Mouse (Mus musculus): ENCODE data around the gene Serpina6. TPM values are rescaled to one million over a fixed set of nuclear protein-coding genes. Genes with fewer than 3 reads are reported as not detected.

The Serpina6 gene
- polyA plus RNA-seq, 1 experiment from 2014 or later: not detected

DNA sequence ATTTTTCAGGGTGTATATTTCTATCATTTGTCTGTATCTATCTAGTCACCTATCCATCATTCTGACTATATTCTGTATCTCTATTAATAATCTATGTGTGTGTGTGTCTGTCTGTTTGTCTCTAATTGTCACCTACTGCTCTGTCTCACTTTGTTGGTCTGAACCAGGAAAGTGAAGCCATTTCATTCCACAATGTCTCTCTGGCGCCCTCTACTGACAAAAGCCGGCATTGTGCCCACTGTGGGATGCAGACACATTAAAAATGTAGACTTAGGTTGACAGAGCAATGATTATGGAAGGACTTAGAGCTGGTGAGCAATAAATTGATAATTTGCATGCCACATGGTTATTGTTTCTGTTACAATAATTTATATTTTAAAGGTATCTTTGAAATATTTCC lies 13.7 kb downstream of the Serpina6 start:
- H3K4me2 ChIP-seq: no peak overlapping the region
- H3K4me3 ChIP-seq (ENCODE audit: low read depth, low read length): no peak overlapping the region
- 0% methylated on average over 2 of the region's 2 CpGs for WGBS
- no peaks in the 10 kb centered on the region for H3K4me1 ChIP-seq (ENCODE audit: control insufficient read depth, insufficient read depth, low read length)
- H3K36me3 ChIP-seq (ENCODE audit: control insufficient read depth, insufficient read depth, low read length): no peaks in the 10 kb centered on the region
- no peak overlapping the region for H3K9ac ChIP-seq (ENCODE audit: low read length)
- no peaks in the 10 kb centered on the region for H3K27me3 ChIP-seq (ENCODE audit: control insufficient read depth, insufficient read depth, low read length)
- ATAC-seq (ENCODE audit: low FRiP score) (peak; percentile 81), DNase-seq (ENCODE audit: low spot score, missing footprints) (peak; percentile 100)
- H3K27ac ChIP-seq (ENCODE audit: low read depth, low read length): no peak overlapping the region
- no peaks in the 10 kb centered on the region for H3K9me3 ChIP-seq (ENCODE audit: control insufficient read depth, low read length)

DNA sequence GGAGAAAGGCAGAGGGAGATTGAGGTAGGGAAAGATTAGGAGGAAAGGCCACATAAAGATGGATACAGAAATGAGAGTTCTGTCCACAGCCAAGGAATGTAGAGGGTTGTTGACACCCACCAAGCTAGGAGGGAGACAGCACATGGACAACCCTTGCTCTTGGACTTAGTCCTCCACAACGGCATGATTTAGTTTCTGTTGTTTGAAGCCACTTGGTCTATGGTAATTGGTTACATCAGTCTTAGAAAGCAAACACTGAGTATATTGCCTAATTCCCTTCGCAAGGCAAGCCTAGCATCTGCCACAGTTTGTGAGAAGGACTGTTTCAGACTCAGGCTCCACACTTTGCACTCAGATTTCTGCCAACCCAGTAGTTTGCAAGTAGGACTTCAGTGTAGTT lies 21.2 kb downstream of the Serpina6 start:
- Histone ChIP-seq H3K27me3 (ENCODE audit: control insufficient read depth, insufficient read depth, low read length) (no peaks in the 10 kb centered on the region), H3K27ac (ENCODE audit: low read depth, low read length) (no peak overlapping the region), H3K9me3 (ENCODE audit: control insufficient read depth, low read length) (no peaks in the 10 kb centered on the region), H3K4me3 (ENCODE audit: low read depth, low read length) (no peak overlapping the region), H3K4me2 (no peak overlapping the region), H3K36me3 (ENCODE audit: control insufficient read depth, insufficient read depth, low read length) (no peaks in the 10 kb centered on the region), H3K4me1 (ENCODE audit: control insufficient read depth, insufficient read depth, low read length) (no peaks in the 10 kb centered on the region), H3K9ac (ENCODE audit: low read length) (no peak overlapping the region)
- ATAC-seq (ENCODE audit: low FRiP score) (no peak), DNase-seq (ENCODE audit: low spot score, missing footprints) (peak; percentile 74)
- WGBS: 87% methylated on average over 2 of the region's 2 CpGs

DNA sequence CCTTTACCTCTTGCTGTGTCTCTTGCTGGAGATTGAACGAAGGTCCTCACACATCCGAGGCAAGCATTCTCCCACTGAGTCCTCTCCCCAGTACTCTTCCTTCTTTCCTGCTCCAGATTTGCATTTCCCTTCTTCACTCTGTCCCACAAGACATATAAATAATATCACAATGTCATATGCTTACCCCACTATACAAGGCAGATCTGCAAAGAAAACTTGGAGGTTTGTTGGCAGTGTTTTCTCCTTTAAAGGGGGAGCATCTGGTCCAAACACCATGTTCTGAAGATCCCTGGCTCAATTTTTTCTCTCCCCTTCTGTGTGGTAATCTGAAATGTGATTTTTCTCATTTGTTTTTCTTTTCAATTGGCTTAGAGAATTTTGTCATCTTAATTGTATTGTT lies 22.6 kb downstream of the Serpina6 start:
- H3K27ac ChIP-seq (ENCODE audit: low read depth, low read length): no peak overlapping the region
- no peak overlapping the region for H3K9ac ChIP-seq (ENCODE audit: low read length)
- 79% methylated on average over 2 of the region's 2 CpGs for WGBS
- no peaks in the 10 kb centered on the region for H3K27me3 ChIP-seq (ENCODE audit: control insufficient read depth, insufficient read depth, low read length)
- no peaks in the 10 kb centered on the region for H3K36me3 ChIP-seq (ENCODE audit: control insufficient read depth, insufficient read depth, low read length)
- no peak overlapping the region for H3K4me3 ChIP-seq (ENCODE audit: low read depth, low read length)
- DNase-seq (ENCODE audit: low spot score, missing footprints) (peak; percentile 12), ATAC-seq (ENCODE audit: low FRiP score) (no peak)
- no peaks in the 10 kb centered on the region for H3K4me1 ChIP-seq (ENCODE audit: control insufficient read depth, insufficient read depth, low read length)
- H3K9me3 ChIP-seq (ENCODE audit: control insufficient read depth, low read length): no peaks in the 10 kb centered on the region
- no peak overlapping the region for H3K4me2 ChIP-seq

DNA sequence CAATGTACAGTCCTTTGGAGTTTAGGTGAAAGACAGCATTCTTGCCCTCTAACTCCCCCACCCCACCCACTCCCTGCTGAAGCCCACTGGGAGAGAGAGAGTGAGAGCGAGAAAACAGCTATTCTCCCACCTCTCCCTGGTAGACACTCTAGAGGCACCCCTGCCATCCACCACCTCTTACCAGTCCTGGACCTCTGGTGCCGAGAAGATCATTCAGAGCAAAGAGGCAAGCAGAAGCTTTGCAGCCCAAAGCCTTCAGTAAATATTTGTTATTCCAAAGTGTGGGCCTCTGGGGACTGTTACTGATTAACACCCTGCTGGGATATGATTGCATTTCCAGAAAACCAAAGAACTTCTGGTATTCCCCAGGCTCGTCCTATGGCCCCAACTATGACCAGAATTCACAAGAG lies 25.8 kb downstream of the Serpina6 start, which contains the start of gene Serpina10:
Gene Serpina10, minus strand, starts transcription at position 242 of the 410 bp plus-strand sequence.
- no peak within 1 kb of the TSS for H3K4me3 ChIP-seq (ENCODE audit: low read depth, low read length)
- WGBS: 73% methylated on average over 3 of the region's 3 CpGs
- H3K36me3 ChIP-seq (ENCODE audit: control insufficient read depth, insufficient read depth, low read length): no peaks in the 10 kb centered on the region
- DNase-seq (ENCODE audit: low spot score, missing footprints) (peak; percentile 65), ATAC-seq (ENCODE audit: low FRiP score) (no peak)
- no peak within 1 kb of the TSS for H3K9ac ChIP-seq (ENCODE audit: low read length)
- no peaks in the 10 kb centered on the region for H3K4me1 ChIP-seq (ENCODE audit: control insufficient read depth, insufficient read depth, low read length)
- no peak within 1 kb of the TSS for H3K27ac ChIP-seq (ENCODE audit: low read depth, low read length)
- H3K4me2 ChIP-seq: no peak within 1 kb of the TSS
- H3K9me3 ChIP-seq (ENCODE audit: control insufficient read depth, low read length): no peaks in the 10 kb centered on the region
- no peaks in the 10 kb centered on the region for H3K27me3 ChIP-seq (ENCODE audit: control insufficient read depth, insufficient read depth, low read length)

DNA sequence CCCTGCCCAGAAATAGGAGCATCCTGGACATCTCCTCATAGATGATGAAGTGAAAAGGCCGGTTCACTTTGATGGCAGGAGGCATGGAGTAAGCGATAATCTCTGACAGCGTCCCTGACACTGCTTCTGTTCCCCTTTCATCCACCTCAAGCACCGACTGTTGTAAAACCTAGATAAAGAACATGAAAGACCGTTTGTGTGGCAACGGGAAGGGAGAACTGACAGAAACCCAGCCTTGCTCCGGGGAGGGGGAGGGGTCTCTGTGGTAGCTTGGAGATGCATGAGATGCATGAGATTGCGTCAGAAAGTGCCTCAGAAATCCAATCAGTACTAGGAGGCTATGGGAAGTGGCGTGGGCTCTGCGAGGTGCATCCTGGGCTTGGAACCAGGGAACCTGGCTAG lies 40.2 kb downstream of the Serpina6 start:
- ATAC-seq (ENCODE audit: low FRiP score) (no peak), DNase-seq (ENCODE audit: low spot score, missing footprints) (peak; percentile 6)
- no peaks in the 10 kb centered on the region for H3K4me1 ChIP-seq (ENCODE audit: control insufficient read depth, insufficient read depth, low read length)
- no peak overlapping the region for H3K4me3 ChIP-seq (ENCODE audit: low read depth, low read length)
- H3K4me2 ChIP-seq: no peak overlapping the region
- H3K36me3 ChIP-seq (ENCODE audit: control insufficient read depth, insufficient read depth, low read length): no peaks in the 10 kb centered on the region
- H3K27me3 ChIP-seq (ENCODE audit: control insufficient read depth, insufficient read depth, low read length): no peaks in the 10 kb centered on the region
- 92% methylated on average over 10 of the region's 10 CpGs for WGBS
- no peaks in the 10 kb centered on the region for H3K9me3 ChIP-seq (ENCODE audit: control insufficient read depth, low read length)
- no peak overlapping the region for H3K9ac ChIP-seq (ENCODE audit: low read length)
- no peak overlapping the region for H3K27ac ChIP-seq (ENCODE audit: low read depth, low read length)

DNA sequence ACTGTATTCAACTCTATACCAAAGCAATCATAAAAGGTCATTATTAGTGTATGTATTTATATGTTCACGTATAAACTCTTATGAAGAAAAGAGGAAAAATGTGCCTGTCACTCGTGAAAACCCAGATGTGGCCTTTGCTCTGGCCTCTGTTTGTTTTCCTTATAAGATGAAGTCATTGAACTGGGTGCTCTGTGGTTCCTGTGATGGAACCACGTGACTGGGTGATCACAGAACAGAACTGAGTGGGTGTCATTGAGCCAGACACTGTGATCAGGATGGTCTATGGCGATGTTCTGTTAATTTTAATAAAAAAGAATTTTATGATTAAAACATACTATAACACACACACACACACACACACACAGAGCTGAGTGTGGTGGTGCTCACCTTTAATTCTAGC lies 41.3 kb downstream of the Serpina6 start:
- H3K9ac ChIP-seq (ENCODE audit: low read length): no peak overlapping the region
- 82% methylated on average over 4 of the region's 4 CpGs for WGBS
- H3K4me2 ChIP-seq: no peak overlapping the region
- no peak for ATAC-seq (ENCODE audit: low FRiP score)
- H3K27ac ChIP-seq (ENCODE audit: low read depth, low read length): no peak overlapping the region
- no peak for DNase-seq (ENCODE audit: low spot score, missing footprints)
- no peaks in the 10 kb centered on the region for H3K36me3 ChIP-seq (ENCODE audit: control insufficient read depth, insufficient read depth, low read length)
- H3K27me3 ChIP-seq (ENCODE audit: control insufficient read depth, insufficient read depth, low read length): no peaks in the 10 kb centered on the region
- no peaks in the 10 kb centered on the region for H3K4me1 ChIP-seq (ENCODE audit: control insufficient read depth, insufficient read depth, low read length)
- H3K4me3 ChIP-seq (ENCODE audit: low read depth, low read length): no peak overlapping the region
- no peaks in the 10 kb centered on the region for H3K9me3 ChIP-seq (ENCODE audit: control insufficient read depth, low read length)

DNA sequence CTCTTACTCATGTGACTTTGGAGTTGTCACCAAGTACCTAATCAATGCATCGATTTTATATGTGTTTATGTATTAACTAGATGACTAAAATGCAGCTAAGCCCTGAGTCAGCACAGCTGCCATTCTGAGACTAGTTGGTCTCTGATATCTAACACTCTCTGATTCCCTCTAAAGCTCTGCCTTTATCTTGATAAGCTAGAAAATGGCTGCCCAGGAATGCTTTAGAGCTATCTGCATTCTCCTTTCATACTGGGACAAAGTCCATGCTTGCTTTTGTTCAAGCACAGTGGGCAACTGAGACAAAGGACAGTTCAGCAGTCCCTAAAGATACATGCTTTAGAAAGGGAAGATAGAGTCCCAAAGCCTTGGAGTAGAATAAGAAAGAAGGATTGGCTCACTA lies 41.9 kb downstream of the Serpina6 start:
- Histone ChIP-seq H3K4me2 (no peak overlapping the region), H3K27ac (ENCODE audit: low read depth, low read length) (no peak overlapping the region), H3K9ac (ENCODE audit: low read length) (no peak overlapping the region), H3K36me3 (ENCODE audit: control insufficient read depth, insufficient read depth, low read length) (no peaks in the 10 kb centered on the region), H3K4me1 (ENCODE audit: control insufficient read depth, insufficient read depth, low read length) (no peaks in the 10 kb centered on the region), H3K9me3 (ENCODE audit: control insufficient read depth, low read length) (no peaks in the 10 kb centered on the region), H3K27me3 (ENCODE audit: control insufficient read depth, insufficient read depth, low read length) (no peaks in the 10 kb centered on the region), H3K4me3 (ENCODE audit: low read depth, low read length) (no peak overlapping the region)
- ATAC-seq (ENCODE audit: low FRiP score) (no peak), DNase-seq (ENCODE audit: low spot score, missing footprints) (peak; percentile 54)
- WGBS: 85% methylated on average over 1 of the region's 1 CpGs

DNA sequence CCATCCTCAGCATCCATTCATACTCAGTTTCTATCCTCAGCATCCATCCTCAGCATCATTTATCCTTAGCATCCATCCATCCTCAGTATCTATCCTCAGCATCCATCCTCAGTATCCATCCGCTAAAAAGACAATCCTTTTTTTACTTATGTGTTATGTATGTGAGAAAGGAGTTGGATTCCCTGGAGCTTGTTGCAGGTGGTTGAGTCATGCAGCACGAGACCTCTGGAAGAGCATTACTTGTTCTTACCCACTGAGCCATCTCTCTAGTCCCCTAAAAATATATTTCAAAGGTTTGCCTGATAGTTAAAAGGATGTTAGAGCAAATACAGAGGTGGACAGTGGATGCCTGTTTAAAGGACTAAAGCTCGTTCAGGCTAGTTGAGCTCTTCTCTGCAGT lies 55.2 kb downstream of the Serpina6 start:
- Histone ChIP-seq H3K36me3 (ENCODE audit: control insufficient read depth, insufficient read depth, low read length) (no peaks in the 10 kb centered on the region), H3K9me3 (ENCODE audit: control insufficient read depth, low read length) (no peaks in the 10 kb centered on the region), H3K9ac (ENCODE audit: low read length) (no peak overlapping the region), H3K4me3 (ENCODE audit: low read depth, low read length) (no peak overlapping the region), H3K4me1 (ENCODE audit: control insufficient read depth, insufficient read depth, low read length) (no peaks in the 10 kb centered on the region), H3K4me2 (no peak overlapping the region), H3K27me3 (ENCODE audit: control insufficient read depth, insufficient read depth, low read length) (no peaks in the 10 kb centered on the region), H3K27ac (ENCODE audit: low read depth, low read length) (no peak overlapping the region)
- WGBS: 85% methylated on average over 3 of the region's 3 CpGs
- ATAC-seq (ENCODE audit: low FRiP score) (no peak), DNase-seq (ENCODE audit: low spot score, missing footprints) (peak; percentile 65)

DNA sequence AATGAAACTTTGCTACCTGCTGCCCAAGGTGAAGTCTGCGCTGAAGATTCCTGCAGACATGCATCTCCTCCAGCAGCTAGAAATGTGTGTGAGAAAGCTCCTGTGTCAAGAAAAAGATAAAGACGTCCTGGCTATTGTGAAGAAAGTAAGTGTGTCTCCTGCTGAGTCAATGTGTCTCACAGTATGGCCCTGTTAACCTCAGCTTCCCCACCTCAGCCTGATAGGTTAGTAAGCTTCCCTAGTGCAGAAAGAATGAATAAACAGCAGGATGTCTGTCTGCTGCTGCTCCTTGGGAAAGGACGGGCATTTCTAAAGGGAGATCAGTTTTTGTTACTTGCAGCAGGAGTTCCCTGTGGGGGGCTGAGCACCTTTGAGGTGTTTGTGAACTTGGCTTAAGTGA lies 56.6 kb downstream of the Serpina6 start:
- DNase-seq (ENCODE audit: low spot score, missing footprints) (peak; percentile 64), ATAC-seq (ENCODE audit: low FRiP score) (no peak)
- Histone ChIP-seq H3K36me3 (ENCODE audit: control insufficient read depth, insufficient read depth, low read length) (no peaks in the 10 kb centered on the region), H3K9ac (ENCODE audit: low read length) (no peak overlapping the region), H3K4me3 (ENCODE audit: low read depth, low read length) (no peak overlapping the region), H3K27me3 (ENCODE audit: control insufficient read depth, insufficient read depth, low read length) (no peaks in the 10 kb centered on the region), H3K4me2 (no peak overlapping the region), H3K27ac (ENCODE audit: low read depth, low read length) (no peak overlapping the region), H3K9me3 (ENCODE audit: control insufficient read depth, low read length) (no peaks in the 10 kb centered on the region), H3K4me1 (ENCODE audit: control insufficient read depth, insufficient read depth, low read length) (no peaks in the 10 kb centered on the region)
- WGBS: 18% methylated on average over 3 of the region's 3 CpGs

DNA sequence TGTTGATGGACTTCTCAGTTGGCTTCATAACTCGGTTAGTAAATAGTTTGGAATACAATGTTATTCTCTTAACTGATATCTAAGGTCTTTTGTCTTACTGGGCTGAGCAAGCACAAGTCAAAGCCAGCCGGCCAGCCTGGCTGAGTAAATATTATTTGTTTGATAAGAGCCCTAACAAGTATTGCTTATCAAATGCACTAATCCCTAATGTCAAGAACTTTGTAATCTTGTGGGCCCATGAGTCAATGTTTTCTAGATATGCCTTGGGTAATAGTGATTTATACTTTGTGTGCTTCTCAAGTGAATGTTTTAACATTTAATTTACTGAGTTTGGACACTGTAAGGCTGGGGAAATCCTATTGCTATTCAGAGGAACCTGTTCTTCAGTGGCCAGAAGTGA lies 58.6 kb downstream of the Serpina6 start:
- Histone ChIP-seq H3K4me2 (no peak overlapping the region), H3K27ac (ENCODE audit: low read depth, low read length) (no peak overlapping the region), H3K27me3 (ENCODE audit: control insufficient read depth, insufficient read depth, low read length) (no peaks in the 10 kb centered on the region), H3K9ac (ENCODE audit: low read length) (no peak overlapping the region), H3K4me1 (ENCODE audit: control insufficient read depth, insufficient read depth, low read length) (no peaks in the 10 kb centered on the region), H3K36me3 (ENCODE audit: control insufficient read depth, insufficient read depth, low read length) (no peaks in the 10 kb centered on the region), H3K4me3 (ENCODE audit: low read depth, low read length) (no peak overlapping the region), H3K9me3 (ENCODE audit: control insufficient read depth, low read length) (no peaks in the 10 kb centered on the region)
- DNase-seq (ENCODE audit: low spot score, missing footprints) (peak; percentile 75), ATAC-seq (ENCODE audit: low FRiP score) (no peak)
- 67% methylated on average over 2 of the region's 2 CpGs for WGBS

Measured in midbrain, embryonic 11.5 days (tissue).